Mouse (Mus musculus) limb, embryonic 11.5 days (tissue): Measurements from ENCODE around the gene Ank. TPM values are rescaled to one million over a fixed set of nuclear protein-coding genes. Genes with fewer than 3 reads are reported as not detected.

Experiments used
- ATAC-seq: fragments of 200-750 bp; cut with Nextera tagmentation; 2 replicates; pipeline ENCODE4 v1.8.0; 2017; ENCODE audit warnings: low read depth; ENCODE audit not compliant: insufficient number of reproducible peaks, low FRiP score, low TSS enrichment
- DNase-seq: peaks from one replicate; pipeline ENCODE4 v3.0.0-alpha.2; 2015; ENCODE audit warnings: low spot score
- H3K27ac ChIP-seq: fragments of 300-500 bp; sonication (generic); replicated peaks from 2 replicates; pipeline ENCODE4 v1.5.1; 2014; ENCODE audit warnings: low read depth, mild to moderate bottlenecking, low read length
- H3K27me3 ChIP-seq: fragments of 300-500 bp; sonication (generic); 2 replicates; pipeline ENCODE4 v1.6.1; 2014; ENCODE audit warnings: mild to moderate bottlenecking, low read length, mixed read lengths; ENCODE audit not compliant: control insufficient read depth, insufficient read depth
- H3K36me3 ChIP-seq: fragments of 300-500 bp; sonication (generic); 2 replicates; pipeline ENCODE4 v1.6.1; 2014; ENCODE audit warnings: mild to moderate bottlenecking, low read length, moderate library complexity, mixed read lengths; ENCODE audit not compliant: control insufficient read depth, insufficient read depth
- H3K4me1 ChIP-seq: fragments of 300-500 bp; sonication (generic); 2 replicates; pipeline ENCODE4 v1.6.1; 2014; ENCODE audit warnings: low read length, mixed read lengths; ENCODE audit not compliant: control insufficient read depth, insufficient read depth
- H3K4me2 ChIP-seq: fragments of 300-500 bp; sonication (generic); 2 replicates; pipeline ENCODE4 v1.6.1; 2014; ENCODE audit warnings: low read depth, mild to moderate bottlenecking, moderate library complexity; ENCODE audit not compliant: severe bottlenecking
- H3K4me3 ChIP-seq: fragments of 300-500 bp; sonication (generic); 2 replicates; pipeline ENCODE4 v1.5.1; 2014; ENCODE audit warnings: low read depth, low read length
- H3K9ac ChIP-seq: fragments of 300-500 bp; sonication (generic); 2 replicates; pipeline ENCODE4 v1.6.1; 2014; ENCODE audit warnings: mild to moderate bottlenecking, low read length
- H3K9me3 ChIP-seq: fragments of 300-500 bp; sonication (generic); 2 replicates; pipeline ENCODE4 v1.6.1; 2016; ENCODE audit warnings: low read length; ENCODE audit not compliant: control insufficient read depth
- WGBS: fragments of 180-500 bp; shearing (Covaris S2); extraction: QIAGEN DNeasy Blood & Tissue Kit; methylation state at CpG from one replicate; pipeline ENCODE4 v1.1.7; 2014; 5-methylcytosine and 5-hydroxymethylcytosine counted together
- polyA plus RNA-seq: library from polyadenylated mRNA; unstranded; fragments of >200 nt; fragmentation: Nextera tagmentation; extraction: Ambion mirVana; gene quantifications from 2 replicates; pipeline ENCODE4 v1.2.1, GENCODE M21; 2014

The Ank gene
- polyA plus RNA-seq, 1 experiment from 2014 or later: 2.9 TPM

DNA sequence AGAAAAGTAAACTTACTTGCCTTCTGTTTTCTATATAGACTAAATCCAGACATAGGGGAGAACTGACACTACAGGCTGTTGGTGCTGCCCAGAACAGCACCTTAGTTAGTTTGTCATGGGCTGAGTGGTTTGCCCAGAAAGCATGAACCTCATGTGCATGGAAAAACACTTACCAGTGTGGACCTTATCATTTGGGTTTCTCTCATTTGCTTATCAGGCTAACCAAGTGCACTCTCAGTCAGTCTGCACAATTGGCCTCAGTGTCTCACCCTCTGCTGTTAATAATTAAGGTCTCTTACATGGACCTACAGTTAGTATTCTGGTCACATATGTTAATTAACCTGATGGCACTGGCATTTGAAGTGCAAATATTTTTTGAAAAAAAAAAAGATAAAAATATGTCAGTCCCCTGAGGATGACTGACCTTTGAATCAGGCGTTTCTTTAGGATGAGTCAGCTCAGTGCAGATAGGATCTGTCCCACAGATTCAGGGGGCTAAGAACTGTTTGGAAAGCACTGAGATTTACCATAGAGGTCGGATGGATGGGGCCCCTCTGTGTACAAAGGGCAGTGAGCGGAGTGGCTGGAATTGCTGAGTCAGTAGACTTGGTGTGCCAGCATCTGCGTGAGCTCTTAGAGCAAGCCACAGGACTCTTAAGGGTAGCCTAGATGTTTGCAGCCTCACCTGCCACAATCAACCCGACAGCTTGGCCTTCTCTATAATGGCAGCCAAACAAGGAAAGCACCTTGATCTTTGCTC lies 39.8 kb downstream of the Ank start:
- no peak for DNase-seq
- no peaks in the 10 kb centered on the region for H3K36me3 ChIP-seq
- 0 out of 2 replicates have a peak, but pooled peaks cover 6% of the 10 kb centered on the region for H3K4me1 ChIP-seq
- no peaks in the 10 kb centered on the region for H3K27me3 ChIP-seq
- no peak overlapping the region for H3K4me3 ChIP-seq
- 52% methylated on average over 5 of the region's 5 CpGs for WGBS
- no peaks in the 10 kb centered on the region for H3K9me3 ChIP-seq
- no peak overlapping the region for H3K4me2 ChIP-seq
- no peak overlapping the region for H3K27ac ChIP-seq
- no peak for ATAC-seq
- no peak overlapping the region for H3K9ac ChIP-seq

DNA sequence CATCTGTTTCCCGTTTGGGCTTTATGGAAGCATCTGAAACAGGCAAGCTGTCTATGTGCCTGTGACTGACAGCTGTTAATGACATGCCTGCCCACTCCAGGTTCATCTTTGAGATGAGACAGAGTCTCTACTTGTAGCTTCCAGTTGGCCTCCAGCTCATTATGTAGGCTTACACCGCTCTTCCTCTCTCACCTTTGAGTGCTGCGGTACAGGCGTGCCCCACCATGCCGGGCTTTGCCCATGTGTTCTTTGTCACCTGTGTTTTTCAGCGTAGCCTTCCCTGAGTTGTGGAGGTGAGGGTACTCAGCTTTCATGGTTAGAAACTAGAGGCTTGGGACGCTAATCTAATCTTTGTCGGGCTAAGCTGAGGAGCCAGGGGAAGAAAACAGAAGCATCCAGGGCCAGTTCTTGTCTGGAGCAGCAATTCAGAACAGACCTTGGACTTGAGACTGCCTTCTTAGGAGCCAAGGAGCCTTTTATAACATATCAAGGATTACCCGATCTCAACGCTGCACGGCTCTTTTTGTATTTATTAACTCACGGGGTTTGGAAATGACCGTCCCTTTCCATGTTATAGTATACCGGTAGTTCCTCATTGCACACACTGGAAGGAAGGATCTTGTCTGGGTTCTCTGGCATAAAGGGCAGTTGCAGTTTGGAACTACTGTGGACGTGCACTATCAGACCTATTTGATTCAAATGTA lies 40.6 kb downstream of the Ank start:
- H3K36me3 ChIP-seq: no peaks in the 10 kb centered on the region
- no peaks in the 10 kb centered on the region for H3K9me3 ChIP-seq
- H3K27ac ChIP-seq: no peak overlapping the region
- DNase-seq: no peak
- 0 out of 2 replicates have a peak, but pooled peaks cover 6% of the 10 kb centered on the region for H3K4me1 ChIP-seq
- no peak overlapping the region for H3K4me2 ChIP-seq
- no peak overlapping the region for H3K9ac ChIP-seq
- no peaks in the 10 kb centered on the region for H3K27me3 ChIP-seq
- ATAC-seq: no peak
- H3K4me3 ChIP-seq: no peak overlapping the region
- 85% methylated on average over 15 of the region's 15 CpGs for WGBS

DNA sequence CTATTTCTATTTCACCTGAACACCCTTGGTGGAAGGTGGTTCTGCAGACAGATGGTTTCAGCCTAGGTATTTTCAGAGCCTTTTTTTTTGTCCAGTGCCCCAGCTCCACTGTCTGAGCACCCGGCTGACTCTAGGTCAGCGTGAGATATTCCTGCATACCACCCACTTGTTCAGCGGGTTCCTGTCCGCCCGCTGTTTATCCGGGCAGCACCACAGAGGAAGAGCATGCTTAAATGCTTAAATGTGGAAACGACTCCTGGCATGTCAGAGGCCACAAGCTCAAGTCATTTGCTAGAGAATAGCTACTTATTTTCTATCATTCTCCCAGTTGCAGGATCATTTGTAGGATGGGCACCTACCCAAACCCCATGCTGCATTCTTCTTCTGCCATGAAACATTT lies 41.7 kb downstream of the Ank start:
- Histone ChIP-seq H3K9ac (no peak overlapping the region), H3K4me2 (no peak overlapping the region), H3K27ac (no peak overlapping the region), H3K4me1 (0 out of 2 replicates have a peak, but pooled peaks cover 6% of the 10 kb centered on the region), H3K4me3 (no peak overlapping the region), H3K36me3 (no peaks in the 10 kb centered on the region), H3K9me3 (no peaks in the 10 kb centered on the region), H3K27me3 (no peaks in the 10 kb centered on the region)
- DNase-seq (no peak), ATAC-seq (no peak)
- WGBS: 90% methylated on average over 7 of the region's 7 CpGs

GRCm38 (mm10) chr15:27508982-27509381 lies 42.5 kb downstream of the Ank start:
- no peak overlapping the region for H3K27ac ChIP-seq
- no peak overlapping the region for H3K9ac ChIP-seq
- DNase-seq (no peak), ATAC-seq (no peak)
- 85% methylated on average over 17 of the region's 17 CpGs for WGBS
- H3K36me3 ChIP-seq: no peaks in the 10 kb centered on the region
- no peaks in the 10 kb centered on the region for H3K9me3 ChIP-seq
- no peak overlapping the region for H3K4me2 ChIP-seq
- H3K4me3 ChIP-seq: no peak overlapping the region
- H3K4me1 ChIP-seq: 0 out of 2 replicates have a peak, but pooled peaks cover 6% of the 10 kb centered on the region
- no peaks in the 10 kb centered on the region for H3K27me3 ChIP-seq

DNA sequence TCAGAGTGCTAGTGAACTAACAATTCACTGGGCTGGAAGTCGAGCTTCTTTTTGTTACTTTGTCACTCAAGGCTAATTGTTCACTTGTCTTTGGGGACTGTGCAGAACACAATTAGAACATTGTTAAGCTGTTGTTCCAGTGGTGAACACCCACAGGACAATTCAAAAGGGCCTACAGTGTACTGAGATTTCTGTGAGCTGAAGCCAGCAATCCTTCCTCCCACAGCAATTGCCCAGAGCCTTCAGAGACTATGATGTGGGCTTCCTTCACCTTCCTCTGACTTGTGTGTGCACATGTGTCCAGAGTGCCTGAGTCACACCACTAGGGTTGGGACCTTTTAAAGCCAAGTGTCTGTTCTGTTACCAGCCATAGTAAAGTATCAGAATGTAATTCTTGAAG lies 50.5 kb downstream of the Ank start:
- no peak for DNase-seq
- H3K4me3 ChIP-seq: no peak overlapping the region
- no peaks in the 10 kb centered on the region for H3K9me3 ChIP-seq
- WGBS: 89% methylated on average over 1 of the region's 1 CpGs
- no peaks in the 10 kb centered on the region for H3K36me3 ChIP-seq
- H3K4me2 ChIP-seq: no peak overlapping the region
- no peak overlapping the region for H3K27ac ChIP-seq
- no peak overlapping the region for H3K9ac ChIP-seq
- no peaks in the 10 kb centered on the region for H3K27me3 ChIP-seq
- H3K4me1 ChIP-seq: no peaks in the 10 kb centered on the region
- no peak for ATAC-seq

GRCm38 (mm10) chr15:27518026-27518425 lies 51.5 kb downstream of the Ank start:
- H3K4me3 ChIP-seq: no peak overlapping the region
- ATAC-seq (no peak), DNase-seq (no peak)
- 83% methylated on average over 8 of the region's 8 CpGs for WGBS
- no peak overlapping the region for H3K4me2 ChIP-seq
- no peaks in the 10 kb centered on the region for H3K9me3 ChIP-seq
- H3K36me3 ChIP-seq: no peaks in the 10 kb centered on the region
- no peaks in the 10 kb centered on the region for H3K4me1 ChIP-seq
- H3K9ac ChIP-seq: no peak overlapping the region
- no peaks in the 10 kb centered on the region for H3K27me3 ChIP-seq
- no peak overlapping the region for H3K27ac ChIP-seq

GRCm38 (mm10) chr15:27519857-27520256 lies 53.4 kb downstream of the Ank start:
- 91% methylated on average over 7 of the region's 7 CpGs for WGBS
- H3K4me3 ChIP-seq: no peak overlapping the region
- no peak for ATAC-seq
- no peaks in the 10 kb centered on the region for H3K4me1 ChIP-seq
- no peak overlapping the region for H3K9ac ChIP-seq
- H3K36me3 ChIP-seq: no peaks in the 10 kb centered on the region
- DNase-seq: no peak
- H3K27me3 ChIP-seq: no peaks in the 10 kb centered on the region
- no peak overlapping the region for H3K27ac ChIP-seq
- no peaks in the 10 kb centered on the region for H3K9me3 ChIP-seq
- no peak overlapping the region for H3K4me2 ChIP-seq

GRCm38 (mm10) chr15:27525233-27526005 lies 58.9 kb downstream of the Ank start:
- ATAC-seq (no peak), DNase-seq (no peak)
- no peak overlapping the region for H3K9ac ChIP-seq
- no peaks in the 10 kb centered on the region for H3K9me3 ChIP-seq
- WGBS: 80% methylated on average over 12 of the region's 12 CpGs
- H3K4me3 ChIP-seq: no peak overlapping the region
- H3K27ac ChIP-seq: no peak overlapping the region
- H3K4me2 ChIP-seq: no peak overlapping the region
- no peaks in the 10 kb centered on the region for H3K4me1 ChIP-seq
- H3K27me3 ChIP-seq: no peaks in the 10 kb centered on the region
- H3K36me3 ChIP-seq: no peaks in the 10 kb centered on the region
